Mouse (Mus musculus) megakaryocyte, embryonic 14.5 days (primary cell): ENCODE data around the gene Scn5a. TPM values are rescaled to one million over a fixed set of nuclear protein-coding genes. Genes with fewer than 3 reads are reported as not detected.
A peak's percentile ranks its signal among the peaks of the same experiment; 100 is the strongest.

ENCODE experiments used
- H3K27me3 ChIP-seq: replicated peaks from 2 replicates; pipeline ENCODE3; 2012; ENCODE audit warnings: inconsistent platforms
- H3K36me3 ChIP-seq: replicated peaks from 2 replicates; pipeline ENCODE3; 2012; ENCODE audit warnings: low read length, inconsistent platforms, mixed read lengths
- H3K4me1 ChIP-seq: 2 replicates; pipeline ENCODE4 v1.6.1; 2012; ENCODE audit warnings: inconsistent platforms
- H3K4me3 ChIP-seq: replicated peaks from 2 replicates; pipeline ENCODE3; 2012; ENCODE audit warnings: moderate library complexity, mild to moderate bottlenecking, inconsistent platforms
- H3K9me3 ChIP-seq: 2 replicates; pipeline ENCODE4 v1.6.1; 2012; ENCODE audit warnings: inconsistent platforms
- FLI1 ChIP-seq: IDR thresholded peaks from 2 replicates; pipeline ENCODE4 v1.6.1; 2012; ENCODE audit warnings: low read length, inconsistent platforms, mixed read lengths
- GATA1 ChIP-seq: IDR thresholded peaks from 3 replicates; pipeline ENCODE4 v1.6.1; 2012; ENCODE audit warnings: mixed read lengths, low read length, inconsistent platforms, borderline replicate concordance
- polyA plus RNA-seq: library from polyadenylated mRNA; stranded (reverse); fragments of >175 nt; gene quantifications from 2 replicates; pipeline ENCODE4 v1.2.3, GENCODE M21; 2012; ENCODE audit warnings: low replicate concordance; ENCODE audit not compliant: insufficient read depth

Gene Scn5a
- polyA plus RNA-seq, 1 experiment = 0.04 TPM

DNA sequence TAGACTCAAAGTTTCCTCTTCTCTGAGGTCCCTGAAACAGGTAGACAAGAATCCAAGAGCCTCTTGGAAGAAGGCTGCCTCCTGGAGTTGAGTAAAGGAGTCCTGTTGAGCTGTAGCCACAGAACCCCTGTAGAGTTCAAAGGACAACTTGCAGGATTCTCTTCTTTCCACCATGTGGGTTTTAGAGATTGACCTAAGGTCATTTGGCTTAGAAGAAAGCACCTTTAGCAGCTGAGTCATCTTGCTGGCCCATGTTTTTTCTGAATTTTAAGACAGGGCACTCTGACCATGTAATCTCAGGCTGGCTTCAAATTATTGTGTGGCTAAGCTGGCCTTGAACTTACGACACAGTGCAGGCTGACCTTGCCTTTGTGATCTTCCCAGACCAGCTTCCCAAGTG is 105.8 kb downstream of the Scn5a start:
- Histone ChIP-seq H3K36me3 (peaks cover 20% of the 10 kb centered on the region), H3K9me3 (no peaks in the 10 kb centered on the region), H3K4me3 (no peak overlapping the region), H3K27me3 (peaks cover 28% of the 10 kb centered on the region), H3K4me1 (peaks cover 19% of the 10 kb centered on the region)
- no peak for TF ChIP-seq GATA1
- TF ChIP-seq FLI1 = no peak

DNA sequence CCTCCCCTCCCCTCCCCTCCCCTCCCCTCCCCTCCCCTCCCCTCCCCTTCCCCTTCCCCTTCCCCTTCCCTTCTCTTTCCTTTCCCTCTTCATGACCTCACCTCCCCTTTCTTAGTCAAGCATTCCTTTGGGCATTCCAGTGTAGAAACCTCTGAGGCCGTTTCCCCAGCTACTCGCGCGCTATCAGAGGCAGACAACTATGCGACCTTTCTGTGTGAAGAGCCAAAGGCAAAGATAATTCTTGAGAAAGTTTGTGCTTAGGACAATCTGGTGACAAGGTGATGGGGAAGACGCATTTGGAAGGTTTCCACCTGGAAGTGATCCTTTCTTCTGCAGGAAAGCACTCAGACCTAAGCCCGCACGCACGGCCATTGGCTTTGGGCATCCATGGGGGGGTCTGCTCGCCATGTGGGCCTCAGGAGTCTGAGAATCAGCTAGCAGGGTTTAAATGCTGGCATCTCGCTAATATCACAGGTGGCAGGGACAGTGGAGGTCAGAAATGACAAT is 106.4 kb downstream of the Scn5a start:
- Histone ChIP-seq H3K9me3 (no peaks in the 10 kb centered on the region), H3K4me3 (no peak overlapping the region), H3K27me3 (peaks cover 23% of the 10 kb centered on the region), H3K36me3 (peaks cover 26% of the 10 kb centered on the region), H3K4me1 (peaks cover 14% of the 10 kb centered on the region)
- no peak for TF ChIP-seq GATA1

DNA sequence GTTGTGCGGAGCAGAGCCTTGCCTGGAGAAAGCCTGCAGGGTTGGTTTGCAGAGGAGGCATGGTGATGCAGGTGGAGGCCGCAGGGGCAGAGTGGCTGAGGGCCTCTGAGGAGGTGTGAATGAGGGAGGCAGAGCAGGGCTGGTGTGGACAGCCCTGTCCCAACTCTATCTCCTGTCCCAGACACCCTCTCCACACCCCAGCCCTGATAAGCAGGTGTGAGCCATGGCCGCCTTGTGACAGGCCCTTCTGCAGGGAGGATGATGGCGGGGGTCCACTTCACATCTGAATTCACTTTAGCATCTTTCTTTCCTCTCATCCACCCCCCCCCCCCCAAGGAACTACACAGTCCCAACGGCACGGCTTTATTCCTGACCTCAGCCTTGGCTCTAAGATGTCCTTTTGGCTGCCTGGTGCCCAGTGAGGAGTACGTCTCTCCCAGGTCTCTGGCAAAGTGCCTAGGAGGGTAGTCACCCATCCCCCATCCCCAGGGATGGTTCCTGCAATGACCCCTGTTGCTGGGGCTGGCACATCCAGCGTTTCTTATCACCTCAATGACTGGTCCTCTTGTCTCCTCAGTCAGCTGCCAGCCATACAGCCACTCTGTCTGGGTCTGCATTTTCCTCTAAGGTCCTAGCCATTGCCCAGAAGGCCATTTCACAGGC is 109.0 kb downstream of the Scn5a start:
- no peak for TF ChIP-seq GATA1
- TF ChIP-seq FLI1 = no peak
- H3K9me3 ChIP-seq = no peaks in the 10 kb centered on the region
- H3K36me3 ChIP-seq = peaks cover 52% of the 10 kb centered on the region
- H3K4me3 ChIP-seq = no peak overlapping the region
- peaks cover 8% of the 10 kb centered on the region for H3K27me3 ChIP-seq
- H3K4me1 ChIP-seq = peaks cover 18% of the 10 kb centered on the region

DNA sequence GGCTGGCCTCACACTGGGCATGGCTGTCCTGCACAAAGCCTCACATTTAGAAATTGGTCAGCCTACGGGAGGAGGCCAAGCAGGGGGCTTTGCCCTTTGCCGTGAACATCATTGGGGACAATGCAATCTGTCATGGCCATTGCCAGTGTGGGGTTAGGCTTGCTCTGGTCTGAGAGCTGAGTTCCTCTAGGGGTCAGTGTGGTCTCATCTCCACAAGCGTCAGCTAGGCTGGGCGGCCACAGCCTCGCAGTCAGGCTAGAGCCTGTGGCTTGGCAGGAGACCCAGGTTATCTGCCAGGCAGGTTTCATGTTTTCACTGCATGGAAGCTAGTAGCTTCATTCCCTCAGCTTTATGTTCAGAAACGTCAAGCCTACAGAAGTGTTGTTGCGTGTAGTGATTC is 113.2 kb downstream of the Scn5a start:
- H3K4me1 ChIP-seq = peaks cover 10% of the 10 kb centered on the region
- no peaks in the 10 kb centered on the region for H3K9me3 ChIP-seq
- H3K36me3 ChIP-seq = peaks cover 94% of the 10 kb centered on the region
- H3K4me3 ChIP-seq = no peak overlapping the region
- no peak for TF ChIP-seq GATA1
- no peak for TF ChIP-seq FLI1
- H3K27me3 ChIP-seq = no peaks in the 10 kb centered on the region

DNA sequence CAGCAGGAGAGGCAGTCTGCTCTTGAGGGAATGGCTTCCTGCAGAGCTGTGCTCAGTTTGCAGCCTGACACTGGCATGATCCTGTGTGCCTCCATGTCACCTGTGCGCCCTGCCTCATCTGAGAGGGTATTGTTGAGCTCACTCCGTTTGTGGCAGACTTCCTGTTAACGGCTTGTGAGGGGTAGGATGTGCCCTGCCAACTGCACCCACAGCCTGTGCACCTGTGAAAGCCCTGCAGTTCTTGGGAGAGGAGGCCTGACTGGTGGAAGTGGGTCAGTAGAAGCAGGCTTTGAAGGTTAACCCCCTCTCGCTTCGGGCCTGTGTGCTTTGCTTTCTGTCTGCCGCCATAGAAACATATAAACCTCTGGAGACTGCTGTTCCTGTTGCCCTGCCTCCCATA is 113.8 kb downstream of the Scn5a start:
- H3K36me3 ChIP-seq = peaks cover 97% of the 10 kb centered on the region
- H3K4me3 ChIP-seq = peak overlapping the region; percentile 47
- H3K9me3 ChIP-seq = no peaks in the 10 kb centered on the region
- no peaks in the 10 kb centered on the region for H3K27me3 ChIP-seq
- no peak for TF ChIP-seq FLI1
- TF ChIP-seq GATA1 = no peak
- peaks cover 11% of the 10 kb centered on the region for H3K4me1 ChIP-seq

DNA sequence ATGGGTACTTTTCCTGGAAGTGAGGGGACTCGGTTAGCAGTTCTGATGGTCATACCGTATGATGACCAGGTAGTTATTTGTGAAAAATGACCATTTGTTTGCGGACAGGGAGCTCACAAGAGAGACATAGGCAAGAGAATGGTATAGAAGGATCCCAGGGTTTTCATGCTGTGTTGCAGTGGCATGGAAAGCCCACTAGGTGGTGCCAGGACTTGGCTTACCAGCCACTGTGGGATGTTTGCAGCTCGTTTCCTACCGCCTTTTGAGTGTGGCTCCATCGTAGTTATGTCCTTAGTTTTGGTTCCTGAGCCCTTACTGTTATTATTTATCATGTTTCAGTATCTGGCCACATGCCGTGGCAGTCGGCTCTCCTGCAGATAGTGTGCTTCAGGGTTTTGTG is 118.4 kb downstream of the Scn5a start:
- Histone ChIP-seq H3K27me3 (no peaks in the 10 kb centered on the region), H3K4me3 (no peak overlapping the region), H3K9me3 (no peaks in the 10 kb centered on the region), H3K4me1 (peaks cover 20% of the 10 kb centered on the region), H3K36me3 (peaks cover 94% of the 10 kb centered on the region)
- TF ChIP-seq GATA1 (no peak), FLI1 (no peak)

DNA sequence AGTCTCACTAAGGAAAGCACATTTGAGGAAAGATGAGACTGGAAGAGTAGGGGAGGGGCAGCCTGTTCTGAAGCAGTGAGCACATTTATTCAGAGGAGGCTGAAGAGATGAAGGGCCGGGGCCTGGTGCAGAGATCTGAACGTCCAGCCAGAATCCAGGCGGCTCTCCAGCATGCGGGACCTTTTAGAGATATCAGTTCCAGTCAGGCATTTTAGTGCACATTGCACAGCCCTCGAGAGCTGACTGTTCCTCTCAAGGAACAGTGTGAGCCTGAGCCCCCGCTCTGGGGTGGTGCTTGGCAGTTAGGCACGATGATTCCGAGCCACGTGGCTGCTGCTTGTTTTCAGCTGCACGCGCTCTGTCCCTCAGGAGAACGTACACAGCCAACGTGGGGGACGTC is 121.7 kb downstream of the Scn5a start:
- peaks cover 17% of the 10 kb centered on the region for H3K4me1 ChIP-seq
- no peaks in the 10 kb centered on the region for H3K27me3 ChIP-seq
- H3K4me3 ChIP-seq = no peak overlapping the region
- TF ChIP-seq FLI1 (no peak), GATA1 (no peak)
- H3K9me3 ChIP-seq = no peaks in the 10 kb centered on the region
- H3K36me3 ChIP-seq = peaks cover 87% of the 10 kb centered on the region

DNA sequence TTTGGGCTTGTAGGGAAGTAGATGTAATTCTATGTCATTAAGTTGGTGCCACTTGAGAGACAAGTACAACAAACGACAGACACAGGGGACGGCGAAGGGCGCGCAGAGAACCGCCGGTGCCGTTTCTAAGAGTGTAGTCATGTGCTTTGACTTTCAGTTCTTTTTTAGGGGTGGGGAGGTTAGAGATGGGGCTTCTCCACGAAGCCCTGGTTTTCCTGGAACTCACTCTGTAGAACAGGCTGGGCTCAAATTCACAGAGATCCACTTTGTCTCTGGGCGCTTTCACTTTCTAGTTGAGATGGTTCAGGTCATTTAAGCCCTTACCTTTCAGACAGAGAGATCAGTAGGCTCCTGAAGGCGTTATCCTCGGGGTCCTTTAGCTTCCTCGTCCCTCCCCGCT is 122.8 kb downstream of the Scn5a start:
- no peaks in the 10 kb centered on the region for H3K27me3 ChIP-seq
- no peak for TF ChIP-seq GATA1
- no peak for TF ChIP-seq FLI1
- H3K36me3 ChIP-seq = peaks cover 86% of the 10 kb centered on the region
- no peak overlapping the region for H3K4me3 ChIP-seq
- H3K4me1 ChIP-seq = peaks cover 17% of the 10 kb centered on the region
- no peaks in the 10 kb centered on the region for H3K9me3 ChIP-seq

DNA sequence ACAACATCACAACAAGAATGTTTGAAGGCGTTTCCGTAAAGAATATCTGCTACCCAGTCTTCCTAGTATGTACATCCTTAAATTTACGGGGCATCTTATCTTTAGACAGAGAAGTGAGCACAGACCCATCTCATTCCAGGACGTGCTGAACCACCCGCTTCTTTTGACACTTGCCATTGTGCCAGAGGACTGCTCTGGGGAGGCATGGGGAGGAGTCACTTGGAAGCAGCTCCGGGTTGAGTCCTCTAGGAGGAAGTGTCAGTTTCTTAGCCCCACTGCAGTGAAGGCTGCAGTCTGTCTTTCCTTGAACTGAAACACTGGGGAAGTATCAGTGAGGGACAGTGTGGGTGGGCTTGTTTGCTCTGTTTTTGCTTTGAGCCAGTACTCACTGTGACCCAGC is 133.1 kb downstream of the Scn5a start:
- Histone ChIP-seq H3K4me3 (peak overlapping the region; percentile 98), H3K4me1 (peaks cover 24% of the 10 kb centered on the region), H3K27me3 (no peaks in the 10 kb centered on the region), H3K36me3 (peaks cover 44% of the 10 kb centered on the region), H3K9me3 (no peaks in the 10 kb centered on the region)
- TF ChIP-seq FLI1 (no peak), GATA1 (no peak)

DNA sequence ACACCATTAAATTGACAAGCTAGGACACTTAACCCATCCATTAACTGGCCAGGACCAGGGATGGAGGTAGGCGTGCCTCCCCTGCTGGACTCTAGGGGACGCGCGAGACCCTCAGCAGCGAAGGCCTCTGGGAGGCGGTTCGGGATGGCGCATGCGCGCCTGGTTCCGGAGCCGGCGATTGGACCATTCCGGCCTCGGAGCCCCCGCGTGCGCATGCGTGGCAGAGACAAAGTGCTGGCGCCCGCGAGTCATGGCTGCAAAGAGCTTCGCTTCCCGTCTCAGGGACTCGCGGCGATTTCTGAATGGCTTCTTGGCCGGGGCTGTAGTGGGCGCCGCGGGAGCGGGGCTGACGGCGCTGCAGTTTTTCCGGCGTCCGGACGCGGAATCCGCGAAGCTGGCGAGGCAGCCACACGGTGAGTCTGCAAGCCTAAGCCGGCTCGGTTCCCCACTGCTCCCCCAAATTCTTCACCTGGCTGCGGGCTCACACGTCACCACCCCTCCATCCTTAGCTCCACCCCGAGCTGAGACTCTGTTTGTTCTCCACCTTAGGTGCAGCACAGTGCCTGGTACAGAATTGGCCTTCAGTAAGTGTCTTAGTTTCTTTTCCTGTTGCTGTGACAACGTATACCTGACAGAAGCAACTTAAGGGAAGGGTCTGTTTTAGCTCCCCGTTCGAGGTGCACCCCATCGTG is 133.9 kb downstream of the Scn5a start, which contains the start of gene Exog:
Gene Exog, plus strand, starts transcription at position 206 of the 692 bp plus-strand sequence.
- no peaks in the 10 kb centered on the region for H3K27me3 ChIP-seq
- H3K4me3 ChIP-seq = peak within 1 kb of the TSS; percentile 98
- peaks cover 24% of the 10 kb centered on the region for H3K4me1 ChIP-seq
- no peak for TF ChIP-seq FLI1
- TF ChIP-seq GATA1 = no peak
- peaks cover 36% of the 10 kb centered on the region for H3K36me3 ChIP-seq
- H3K9me3 ChIP-seq = no peaks in the 10 kb centered on the region
